ENCODE assay signal across 7 mouse cellular contexts in the genomic region with DNA sequence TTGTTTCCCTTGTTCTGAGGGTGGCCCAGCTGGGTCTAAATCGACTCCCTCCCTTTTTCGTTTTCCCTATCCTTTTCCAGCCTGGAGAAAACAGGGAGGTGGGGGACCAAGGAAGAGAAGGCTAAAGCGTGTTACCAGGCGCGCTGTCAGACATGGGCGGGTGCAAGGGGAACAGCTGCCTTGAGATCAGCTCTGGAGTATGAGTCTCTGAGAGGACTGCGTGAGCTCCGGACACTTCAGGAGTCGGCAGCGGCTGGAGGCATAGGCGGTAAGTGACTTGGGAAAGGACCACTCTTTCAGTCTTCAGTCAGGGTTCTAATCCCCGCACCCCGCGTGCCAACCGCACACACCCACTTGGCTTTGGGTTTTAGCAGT.
A peak's percentile ranks its signal among the peaks of the same experiment; 100 is the strongest.
DNase-seq lines count a peak whose midpoint lies in the region; ATAC-seq and TF ChIP-seq lines count a peak whose summit lies in the region.

No protein-coding gene starts in this region.

- H3K27ac ChIP-seq in bone marrow macrophage, adult 2 months (ENCODE audit: insufficient read depth, low read depth, low read length): no peak overlapping the region
- H3K27ac ChIP-seq in forebrain, embryonic 13.5 days: no peak overlapping the region
- H3K27ac ChIP-seq in intestine, embryonic 16.5 days (ENCODE audit: low read length): no peak overlapping the region

- TF ChIP-seq CTCF in bone marrow macrophage, adult 2 months (IDR thresholded peaks at IDR 0.05; ENCODE audit: low read depth, low read length): no peak

- TF ChIP-seq POLR2A in bone marrow macrophage, adult 2 months (IDR thresholded peaks at IDR 0.05; ENCODE audit: borderline replicate concordance, low read depth, low read length): no peak

- peak overlapping the region; percentile 62 for H3K9ac ChIP-seq in forebrain, embryonic 13.5 days
- peak overlapping the region; percentile 36; the same call in 1 of the 2 replicates for H3K9ac ChIP-seq in intestine, embryonic 16.5 days (ENCODE audit: low read depth, low read length)

- H3K27me3 ChIP-seq in forebrain, embryonic 13.5 days: no peaks in the 10 kb centered on the region
- H3K27me3 ChIP-seq in intestine, embryonic 16.5 days (replicated peaks; ENCODE audit: control insufficient read depth, insufficient read depth, low read length): no peaks in the 10 kb centered on the region
- H3K27me3 ChIP-seq in splenic B cell, adult 2 months (ENCODE audit: control insufficient read depth, insufficient read depth, low read length, poor library complexity, severe bottlenecking): no peaks in the 10 kb centered on the region

- peak; percentile 34 for DNase-seq in retina, embryonic 14.5 days (ENCODE audit: low spot score)
- no peak for DNase-seq in retina, postnatal 1 day
- peak; percentile 7 for DNase-seq in lung, postnatal 36 days
- DNase-seq in splenic B cell, adult 2 months (ENCODE audit: low read depth, low spot score): peak; percentile 2

- H3K4me2 ChIP-seq in forebrain, embryonic 13.5 days: peak overlapping the region; percentile 66
- H3K4me2 ChIP-seq in intestine, embryonic 16.5 days (ENCODE audit: low read depth, low read length): peak overlapping the region; percentile 81

- WGBS in forebrain, embryonic 13.5 days: 23% methylated on average over 15 of the region's 15 CpGs
- WGBS in intestine, embryonic 16.5 days: 14% methylated on average over 15 of the region's 15 CpGs

- H3K9me3 ChIP-seq in forebrain, embryonic 13.5 days (replicated peaks): no peaks in the 10 kb centered on the region
- H3K9me3 ChIP-seq in intestine, embryonic 16.5 days (ENCODE audit: control insufficient read depth, low read length): no peaks in the 10 kb centered on the region

- peaks cover 6% of the 10 kb centered on the region for H3K4me1 ChIP-seq in bone marrow macrophage, adult 2 months (ENCODE audit: control insufficient read depth, insufficient read depth, low read length)
- H3K4me1 ChIP-seq in forebrain, embryonic 13.5 days: 0 out of 2 replicates have a peak, but pooled peaks cover 11% of the 10 kb centered on the region
- H3K4me1 ChIP-seq in intestine, embryonic 16.5 days (ENCODE audit: control insufficient read depth, insufficient read depth, low read length): no peaks in the 10 kb centered on the region

- H3K36me3 ChIP-seq in forebrain, embryonic 13.5 days (ENCODE audit: poor library complexity, severe bottlenecking): no peaks in the 10 kb centered on the region
- H3K36me3 ChIP-seq in intestine, embryonic 16.5 days (ENCODE audit: control insufficient read depth, insufficient read depth, low read length): no peaks in the 10 kb centered on the region
- no peaks in the 10 kb centered on the region for H3K36me3 ChIP-seq in splenic B cell, adult 2 months (ENCODE audit: control insufficient read depth, insufficient read depth, low read length, poor library complexity, severe bottlenecking)

- ATAC-seq in forebrain, embryonic 13.5 days: peak; percentile 85
- ATAC-seq in intestine, embryonic 16.5 days: peak; percentile 63; the same call in 1 of the 2 replicates

- H3K4me3 ChIP-seq in bone marrow macrophage, adult 2 months (ENCODE audit: insufficient read depth, low read length): peak overlapping the region; percentile 59
- H3K4me3 ChIP-seq in forebrain, embryonic 13.5 days: peak overlapping the region; percentile 47
- peak overlapping the region; percentile 51 for H3K4me3 ChIP-seq in intestine, embryonic 16.5 days (ENCODE audit: low read length)
